Comparison of ENCODE assay signal across 15 mouse cellular contexts in genomic region chr11:86575632-86576378, GRCm38 (mm10). TPM values are rescaled to one million over a fixed set of nuclear protein-coding genes. Genes with fewer than 3 reads are reported as not detected.
A peak's percentile ranks its signal among the peaks of the same experiment; 100 is the strongest.
DNase-seq lines count a peak whose midpoint lies in the region; ATAC-seq and TF ChIP-seq lines count a peak whose summit lies in the region.
"Had no signal": no experiment of that assay in that cellular context is flagged by ENCODE, and none has a peak within 500 bp of the region (broad histone marks: within the 10 kb centered on the region; RNA-seq: fewer than 3 reads in every experiment).

No protein-coding gene starts in this region.

- no peak for DNase-seq in heart, adult 2 months
- peak; percentile 29 for DNase-seq in 3T3-L1 (ENCODE audit: low read depth, low spot score)
- no peak for DNase-seq in urinary bladder, adult 2 months (ENCODE audit: low spot score)
- DNase-seq in heart, postnatal 4 days: no peak
- DNase-seq in spleen, adult 18-20 months: no peak
- DNase-seq: B cell, adult 2 months; cerebellum, adult 2 months; gastrocnemius, postnatal 14 days; heart, postnatal 10 days; layer of hippocampus, postnatal 36 days had no signal

- no peaks in the 10 kb centered on the region for H3K36me3 ChIP-seq in heart, embryonic 13.5 days
- H3K36me3 ChIP-seq in heart, adult 2 months (ENCODE audit: control insufficient read depth, insufficient read depth, low read length): no peaks in the 10 kb centered on the region
- no peaks in the 10 kb centered on the region for H3K36me3 ChIP-seq in limb, embryonic 15.5 days

- H3K4me2 ChIP-seq in heart, embryonic 13.5 days: no peak overlapping the region
- no peak overlapping the region for H3K4me2 ChIP-seq in limb, embryonic 15.5 days

- WGBS in heart, embryonic 13.5 days: 82% methylated on average over 7 of the region's 7 CpGs
- 78% methylated on average over 7 of the region's 7 CpGs for WGBS in heart, adult 2 months
- WGBS in limb, embryonic 15.5 days: 78% methylated on average over 7 of the region's 7 CpGs

- H3K4me1 ChIP-seq in heart, embryonic 13.5 days: peaks cover 70% of the 10 kb centered on the region
- H3K4me1 ChIP-seq in heart, adult 2 months (ENCODE audit: control insufficient read depth, insufficient read depth, low read length): peaks cover 26% of the 10 kb centered on the region
- peaks cover 58% of the 10 kb centered on the region for H3K4me1 ChIP-seq in bone marrow macrophage, adult 2 months (ENCODE audit: control insufficient read depth, insufficient read depth, low read length)
- peaks cover 27% of the 10 kb centered on the region for H3K4me1 ChIP-seq in limb, embryonic 15.5 days

- TF ChIP-seq POLR2A in heart, adult 2 months (IDR thresholded peaks at IDR 0.05; ENCODE audit: insufficient read depth, low read depth, low read length): no peak
- TF ChIP-seq POLR2A in bone marrow macrophage, adult 2 months (IDR thresholded peaks at IDR 0.05; ENCODE audit: borderline replicate concordance, low read depth, low read length): no peak

- intact Hi-C loops in heart, adult 2 months (cut with DNase I): no loop called here

- TF ChIP-seq EP300 in heart, adult 2 months (IDR thresholded peaks at IDR 0.05; ENCODE audit: insufficient read depth, low read depth, low read length): no peak

- H3K9ac ChIP-seq in heart, embryonic 13.5 days: no peak overlapping the region
- no peak overlapping the region for H3K9ac ChIP-seq in heart, adult 2 months (ENCODE audit: low read depth, low read length)
- no peak overlapping the region for H3K9ac ChIP-seq in limb, embryonic 15.5 days

- peak overlapping the region; percentile 69; the same call in 1 of the 2 replicates for H3K27ac ChIP-seq in heart, embryonic 13.5 days (replicated peaks)
- H3K27ac ChIP-seq in heart, adult 2 months: no peak overlapping the region
- peak overlapping the region; percentile 83 for H3K27ac ChIP-seq in bone marrow macrophage, adult 2 months (ENCODE audit: insufficient read depth, low read depth, low read length)
- H3K27ac ChIP-seq in limb, embryonic 15.5 days: 0 out of 2 replicates have a peak overlapping the region, but pooled peaks have one; percentile 4

- no peak overlapping the region for H3K4me3 ChIP-seq in heart, embryonic 13.5 days
- H3K4me3 ChIP-seq in heart, adult 2 months: no peak overlapping the region
- H3K4me3 ChIP-seq in bone marrow macrophage, adult 2 months (ENCODE audit: insufficient read depth, low read length): no peak overlapping the region
- no peak overlapping the region for H3K4me3 ChIP-seq in limb, embryonic 15.5 days
- H3K4me3 ChIP-seq: megakaryocyte, embryonic 14.5 days had no signal

- H3K27me3 ChIP-seq in heart, embryonic 13.5 days (replicated peaks): no peaks in the 10 kb centered on the region
- no peaks in the 10 kb centered on the region for H3K27me3 ChIP-seq in heart, adult 2 months (ENCODE audit: control insufficient read depth, insufficient read depth, low read length)
- no peaks in the 10 kb centered on the region for H3K27me3 ChIP-seq in limb, embryonic 15.5 days
- H3K27me3 ChIP-seq: megakaryocyte, embryonic 14.5 days had no signal

- no peak for TF ChIP-seq CTCF in heart, adult 2 months (IDR thresholded peaks at IDR 0.05)
- no peak for TF ChIP-seq CTCF in bone marrow macrophage, adult 2 months (IDR thresholded peaks at IDR 0.05; ENCODE audit: low read depth, low read length)

- ATAC-seq in heart, embryonic 13.5 days (ENCODE audit: extremely low read depth, insufficient number of reproducible peaks, low FRiP score, low TSS enrichment): no peak
- no peak for ATAC-seq in limb, embryonic 15.5 days (ENCODE audit: insufficient number of reproducible peaks, low FRiP score, low TSS enrichment, low read depth)
- ATAC-seq: forebrain, embryonic 14.5 days had no signal

- no peaks in the 10 kb centered on the region for H3K9me3 ChIP-seq in heart, embryonic 13.5 days
- no peaks in the 10 kb centered on the region for H3K9me3 ChIP-seq in limb, embryonic 15.5 days
- H3K9me3 ChIP-seq: megakaryocyte, embryonic 14.5 days had no signal

- H3K79me2 ChIP-seq in heart, adult 2 months (replicated peaks; ENCODE audit: control insufficient read depth, insufficient read depth, low read length): no peaks in the 10 kb centered on the region

RNA-seq across cellular contexts. Expression of gene Tubd1, which starts 31.0 kb away (rescaled TPM):
- polyA plus RNA-seq in heart, embryonic 13.5 days (2015; fragmentation: Nextera tagmentation; extraction: Ambion mirVana): 11.5 and 11.9 TPM in 2 replicates
- total RNA-seq in heart, adult 2 months (2021): 1 to 10 TPM; 5.7 to 6.2 TPM
- polyA plus RNA-seq in heart, adult 2 months (2012; rRNA removed): 4.7 and 8.3 TPM in 2 replicates
- 6.2 and 6.9 TPM in 2 replicates for polyA plus RNA-seq in bone marrow macrophage, adult 2 months (2012; ENCODE audit: insufficient read depth, insufficient read length, missing spikeins)
- 11.1 and 11.3 TPM in 2 replicates for polyA plus RNA-seq in limb, embryonic 15.5 days (2015; fragmentation: Nextera tagmentation; extraction: Ambion mirVana)
- polyA plus RNA-seq in urinary bladder, adult 2 months (2012; rRNA removed): 6.5 and 7.9 TPM in 2 replicates
- 1 to 10 TPM; 8.4 to 9.7 TPM for total RNA-seq in heart, postnatal 4 days (2021)

RNA-seq across cellular contexts. Expression of gene Rps6kb1, which starts 31.2 kb away (rescaled TPM):
- polyA plus RNA-seq in heart, embryonic 13.5 days (2015; fragmentation: Nextera tagmentation; extraction: Ambion mirVana): 39.6 and 41.2 TPM in 2 replicates
- 10 to 100 TPM; 18.3 to 22.4 TPM for total RNA-seq in heart, adult 2 months (2021)
- 6.4 and 8.1 TPM in 2 replicates for polyA plus RNA-seq in heart, adult 2 months (2012; rRNA removed)
- 30.9 and 33.0 TPM in 2 replicates for polyA plus RNA-seq in bone marrow macrophage, adult 2 months (2012; ENCODE audit: insufficient read depth, insufficient read length, missing spikeins)
- 73.2 and 74.5 TPM in 2 replicates for polyA plus RNA-seq in limb, embryonic 15.5 days (2015; fragmentation: Nextera tagmentation; extraction: Ambion mirVana)
- 17.4 and 17.9 TPM in 2 replicates for polyA plus RNA-seq in urinary bladder, adult 2 months (2012; rRNA removed)
- 10 to 100 TPM; 27.7 to 28.8 TPM for total RNA-seq in heart, postnatal 4 days (2021)
